Mouse (Mus musculus) cerebellum, adult 2 months (tissue): Measurements from ENCODE around the gene Dennd4b.

Experiments
- CTCF ChIP-seq: fragments of 200-500 bp; IDR thresholded peaks from 2 replicates; pipeline ENCODE4 v1.5.1; 2011; ENCODE audit warnings: low read depth, mild to moderate bottlenecking, control low read depth, low read length, moderate library complexity, borderline replicate concordance; ENCODE audit not compliant: insufficient read depth
- POLR2A ChIP-seq: fragments of 200-500 bp; IDR thresholded peaks from 2 replicates; pipeline ENCODE4 v1.6.1; 2011; ENCODE audit warnings: low read length, control low read depth, borderline replicate concordance; ENCODE audit not compliant: insufficient read depth

DNA sequence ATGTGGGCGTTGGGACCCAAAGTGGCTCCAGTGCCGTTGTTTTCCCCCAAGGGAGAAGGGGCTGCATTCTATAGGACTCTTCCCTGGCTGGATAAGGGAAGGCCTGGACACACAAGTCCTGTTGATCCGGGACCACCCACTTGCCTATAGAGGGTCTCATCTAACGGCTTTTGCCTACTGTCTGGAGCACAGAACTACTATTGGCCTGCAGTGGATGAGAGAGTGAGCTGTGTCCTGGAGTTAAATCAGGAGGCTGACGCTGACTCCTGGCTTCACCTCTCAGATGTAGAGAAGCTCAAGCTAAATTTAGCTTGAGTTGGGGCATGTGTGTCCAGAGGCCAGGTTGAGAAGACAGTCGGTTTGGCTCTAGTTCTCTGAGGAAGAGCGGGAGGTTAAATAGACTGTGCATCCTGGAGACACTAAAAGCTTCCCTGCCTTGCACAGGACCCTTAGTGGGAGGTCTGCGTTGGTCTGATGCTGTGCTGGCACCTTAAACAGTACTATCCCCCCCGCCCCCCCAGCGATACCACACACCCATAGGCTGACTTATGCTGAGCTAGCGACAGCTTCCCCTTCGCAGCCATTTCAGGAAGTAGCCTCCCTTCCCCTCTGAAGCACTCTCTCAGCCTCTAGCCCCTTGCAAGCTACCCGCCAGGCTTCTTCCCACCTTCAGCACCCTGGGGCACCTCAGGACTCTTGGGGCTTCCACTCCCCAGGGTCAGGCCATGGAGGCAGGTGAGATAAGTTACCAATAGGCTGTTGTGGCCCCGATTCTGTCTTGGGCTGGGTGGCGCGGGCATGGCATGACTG is 1.2 kb downstream of the Dennd4b start:
- TF ChIP-seq CTCF (no peak), POLR2A (peak; percentile 21; the same call in 1 of the 2 replicates)
